Mouse (Mus musculus): ENCODE data around the gene Arhgap1. TPM values are rescaled to one million over a fixed set of nuclear protein-coding genes. Genes with fewer than 3 reads are reported as not detected.
"Not testable (repeated sequence)": the region's sequence is repeated elsewhere in the genome, so short reads cannot be mapped to it uniquely, and the experiment has no call there.

Arhgap1 gene
- 87.2 and 90.6 TPM in 2 replicates for polyA plus RNA-seq (2015; fragmentation: Nextera tagmentation; extraction: Ambion mirVana)

DNA sequence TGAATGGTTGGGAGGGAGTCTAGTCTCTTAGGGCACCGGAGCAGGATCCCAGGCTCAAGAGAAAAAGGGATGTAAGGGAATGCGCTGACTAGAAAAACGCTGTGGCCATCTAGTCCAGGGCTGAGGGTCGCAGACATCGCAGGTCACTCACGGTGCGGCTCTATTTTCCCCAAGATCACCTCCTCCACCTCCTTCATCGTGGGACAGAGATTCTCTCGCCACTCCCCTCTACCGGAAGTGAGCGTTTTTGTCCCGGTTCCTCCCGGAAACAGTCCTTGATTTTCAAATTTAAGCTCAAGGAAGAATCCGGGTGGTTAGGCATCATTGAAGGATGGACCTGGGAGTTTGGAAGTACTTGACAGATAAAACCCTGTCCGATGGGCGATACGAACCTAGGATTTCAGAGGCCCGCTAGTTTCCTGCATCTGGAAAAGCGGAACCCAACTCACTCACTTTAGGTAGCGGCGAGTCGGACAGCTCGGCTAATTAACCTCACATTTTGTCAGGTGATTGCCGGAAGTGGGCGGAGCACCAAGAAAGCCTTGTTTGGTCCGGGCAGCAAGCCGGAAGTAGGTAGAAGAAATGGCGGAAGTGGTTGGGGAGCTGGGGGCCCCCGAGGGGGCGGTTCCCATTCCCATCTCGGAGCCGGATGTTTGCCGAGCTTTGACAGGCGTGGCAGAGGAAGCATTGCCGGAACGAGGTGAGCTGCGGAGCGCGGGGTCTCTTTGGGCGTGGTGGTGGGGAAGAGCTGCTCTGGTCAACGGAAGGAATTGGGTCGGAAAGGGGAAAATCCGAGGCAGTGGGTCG lies at the start of gene Arhgap1, which contains the start of gene Zfp408:
Gene Arhgap1, plus strand, starts transcription at position 308 of the 807 bp plus-strand sequence.
Gene Zfp408, minus strand, starts transcription at position 239 of the 807 bp plus-strand sequence.
- Histone ChIP-seq H3K27ac (replicated peaks) (peak within 1 kb of the TSS; percentile 91), H3K36me3 (peaks cover 55% of the 10 kb centered on the region), H3K9me3 (no peaks in the 10 kb centered on the region), H3K4me1 (replicated peaks) (peaks cover 46% of the 10 kb centered on the region), H3K27me3 (no peaks in the 10 kb centered on the region), H3K9ac (peak within 1 kb of the TSS; percentile 98), H3K4me3 (peak within 1 kb of the TSS; percentile 93), H3K4me2 (peak within 1 kb of the TSS; percentile 100)
- peak; percentile 95 for ATAC-seq (ENCODE audit: low read depth)
- whole genome bisulfite sequencing, result under 1% methylated on average over 44 of the region's 44 CpGs

DNA sequence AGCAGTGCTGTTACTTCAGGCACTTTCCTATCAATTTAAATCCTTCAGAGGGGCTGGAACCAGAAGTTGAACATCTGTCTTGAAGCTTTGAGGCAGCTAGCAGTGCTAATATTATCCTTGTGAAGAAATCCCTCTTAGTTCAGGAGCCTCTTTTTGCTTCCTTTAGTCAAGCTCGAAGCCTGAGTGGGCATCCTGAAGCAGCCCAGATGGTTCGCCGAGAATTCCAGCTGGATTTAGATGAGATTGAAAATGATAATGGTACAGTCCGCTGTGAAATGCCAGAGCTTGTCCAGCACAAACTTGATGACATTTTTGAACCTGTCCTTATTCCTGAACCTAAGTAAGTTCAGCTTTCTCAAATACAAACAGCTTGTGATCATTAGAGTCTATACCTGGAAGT lies 49.2 kb upstream of the Arhgap1 start:
- no peaks in the 10 kb centered on the region for H3K27me3 ChIP-seq
- H3K4me2 ChIP-seq, result no peak overlapping the region
- ATAC-seq (ENCODE audit: low read depth), result no peak
- peaks cover 89% of the 10 kb centered on the region for H3K36me3 ChIP-seq
- 95% methylated on average over 4 of the region's 4 CpGs for WGBS
- no peaks in the 10 kb centered on the region for H3K9me3 ChIP-seq
- no peak overlapping the region for H3K4me3 ChIP-seq
- H3K4me1 ChIP-seq (replicated peaks), result no peaks in the 10 kb centered on the region
- H3K9ac ChIP-seq, result no peak overlapping the region
- no peak overlapping the region for H3K27ac ChIP-seq (replicated peaks)

DNA sequence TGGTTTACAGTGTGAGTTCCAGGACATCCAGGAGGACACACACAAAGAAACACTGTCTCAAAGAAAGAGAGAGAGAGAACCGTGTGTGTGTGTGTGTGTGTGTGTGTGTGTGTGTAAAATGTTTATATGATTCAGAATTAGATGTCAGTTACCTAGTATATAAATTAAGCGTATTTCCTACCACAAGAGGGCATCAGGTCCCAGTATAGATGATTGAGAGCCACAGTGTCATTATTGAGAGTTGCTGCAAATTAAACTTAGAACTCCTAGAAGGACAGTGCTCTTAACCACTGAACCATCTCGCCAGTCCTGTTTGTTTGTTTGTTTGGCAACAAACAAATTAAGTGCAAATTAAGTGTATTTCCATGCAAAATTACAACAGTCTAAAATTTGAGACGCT lies 47.3 kb upstream of the Arhgap1 start:
- Histone ChIP-seq H3K27ac (replicated peaks) (no peak overlapping the region), H3K9ac (no peak overlapping the region), H3K4me1 (replicated peaks) (no peaks in the 10 kb centered on the region), H3K4me2 (no peak overlapping the region), H3K27me3 (no peaks in the 10 kb centered on the region), H3K4me3 (no peak overlapping the region), H3K9me3 (no peaks in the 10 kb centered on the region), H3K36me3 (peaks cover 87% of the 10 kb centered on the region)
- 94% methylated on average over 4 of the region's 4 CpGs for WGBS
- ATAC-seq (ENCODE audit: low read depth), result no peak

DNA sequence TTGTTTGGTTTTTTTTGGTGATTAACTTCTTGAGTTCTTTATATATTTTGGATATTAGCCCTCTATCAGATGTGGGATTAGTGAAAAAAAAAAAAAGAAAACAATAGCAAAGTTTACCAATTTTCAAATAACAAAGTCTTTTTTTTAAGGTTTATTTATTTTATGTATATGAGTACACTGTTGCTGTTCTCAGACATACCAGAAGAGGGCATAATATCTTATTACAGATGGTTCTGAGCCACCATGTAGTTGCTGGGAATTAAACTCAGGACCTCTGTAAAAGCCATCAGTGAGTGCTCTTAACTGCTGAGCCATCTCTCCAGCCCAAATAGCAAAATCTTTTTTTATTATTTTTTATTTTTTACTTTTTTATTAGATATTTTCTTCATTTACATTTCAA lies 40.3 kb upstream of the Arhgap1 start:
- H3K27ac ChIP-seq (replicated peaks); H3K4me2 ChIP-seq; H3K4me3 ChIP-seq; H3K27me3 ChIP-seq; H3K4me1 ChIP-seq (replicated peaks); H3K9ac ChIP-seq; H3K9me3 ChIP-seq; ATAC-seq (ENCODE audit: low read depth): not testable (repeated sequence)
- peaks cover 75% of the 10 kb centered on the region for H3K36me3 ChIP-seq

DNA sequence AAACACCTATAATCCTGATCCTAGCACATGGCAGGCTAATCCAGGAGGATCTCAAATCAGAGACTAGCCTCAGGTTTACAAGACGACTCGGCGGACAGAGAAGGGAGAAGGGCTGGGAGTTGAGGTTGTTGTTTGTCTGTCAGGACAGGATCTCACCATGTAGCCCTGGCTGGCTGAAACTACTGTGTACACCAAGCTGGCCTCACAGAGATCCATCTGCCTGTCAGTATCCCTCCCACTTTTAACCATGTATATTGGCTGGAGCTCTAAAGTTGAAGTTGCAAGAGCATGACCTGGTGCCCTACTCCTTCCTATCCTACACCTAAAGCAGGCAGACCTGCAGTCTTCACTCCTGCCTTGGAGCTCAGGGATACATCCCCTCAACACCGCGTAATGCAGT lies 27.3 kb upstream of the Arhgap1 start:
- Histone ChIP-seq H3K4me2 (no peak overlapping the region), H3K9me3 (no peaks in the 10 kb centered on the region), H3K27ac (replicated peaks) (no peak overlapping the region), H3K4me3 (no peak overlapping the region), H3K36me3 (peaks cover 70% of the 10 kb centered on the region), H3K4me1 (replicated peaks) (no peaks in the 10 kb centered on the region), H3K27me3 (no peaks in the 10 kb centered on the region), H3K9ac (no peak overlapping the region)
- ATAC-seq (ENCODE audit: low read depth), result no peak
- 97% methylated on average over 5 of the region's 5 CpGs for WGBS

DNA sequence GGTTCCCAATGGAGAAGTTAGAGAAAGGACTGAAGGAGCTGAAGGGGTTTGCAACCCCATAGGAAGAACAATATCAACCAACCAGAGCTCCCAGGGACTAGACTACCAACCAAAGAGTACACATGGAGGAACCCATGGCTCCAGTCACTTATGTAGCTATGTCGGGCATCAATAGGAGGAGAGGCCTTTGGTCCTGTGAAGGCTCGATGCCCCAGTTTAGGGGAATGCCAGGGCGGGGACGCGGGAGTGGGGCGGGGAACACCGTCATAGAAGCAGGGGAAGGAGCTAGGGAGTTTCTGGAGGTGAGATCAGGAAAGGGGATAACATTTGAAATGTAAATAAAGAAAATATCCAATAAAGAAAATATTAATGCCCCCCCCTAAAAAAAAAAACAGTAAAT lies 26.3 kb upstream of the Arhgap1 start:
- peaks cover 60% of the 10 kb centered on the region for H3K36me3 ChIP-seq
- not testable (repeated sequence) for H3K9ac ChIP-seq; H3K4me1 ChIP-seq (replicated peaks); H3K27ac ChIP-seq (replicated peaks); H3K4me3 ChIP-seq; H3K4me2 ChIP-seq; H3K27me3 ChIP-seq; H3K9me3 ChIP-seq; ATAC-seq (ENCODE audit: low read depth)
- 96% methylated on average over 7 of the region's 7 CpGs for WGBS

DNA sequence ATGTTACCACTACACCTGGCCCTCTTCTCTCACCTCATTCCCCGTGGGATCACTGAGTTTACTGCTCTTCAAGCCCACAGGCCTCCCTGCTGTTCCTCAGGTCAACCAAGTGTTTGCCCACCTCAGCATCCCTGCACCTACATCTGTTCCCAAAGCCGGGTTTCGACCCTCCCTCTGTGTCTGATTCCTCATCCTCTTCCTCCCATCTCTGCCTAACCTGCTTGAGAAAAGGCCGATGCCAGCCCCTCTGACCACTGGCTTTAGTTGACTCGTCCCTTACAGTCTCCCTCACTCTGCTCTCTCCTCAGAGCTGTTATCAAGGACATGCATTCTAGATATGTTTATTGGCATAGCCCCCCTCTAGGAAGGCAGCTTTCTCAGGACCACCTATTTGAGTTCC lies 22.2 kb upstream of the Arhgap1 start:
- WGBS, result 77% methylated on average over 5 of the region's 5 CpGs
- Histone ChIP-seq H3K9me3 (no peaks in the 10 kb centered on the region), H3K9ac (no peak overlapping the region), H3K27ac (replicated peaks) (no peak overlapping the region), H3K4me2 (no peak overlapping the region), H3K4me3 (no peak overlapping the region), H3K4me1 (replicated peaks) (no peaks in the 10 kb centered on the region), H3K36me3 (peaks cover 20% of the 10 kb centered on the region), H3K27me3 (no peaks in the 10 kb centered on the region)
- no peak for ATAC-seq (ENCODE audit: low read depth)

DNA sequence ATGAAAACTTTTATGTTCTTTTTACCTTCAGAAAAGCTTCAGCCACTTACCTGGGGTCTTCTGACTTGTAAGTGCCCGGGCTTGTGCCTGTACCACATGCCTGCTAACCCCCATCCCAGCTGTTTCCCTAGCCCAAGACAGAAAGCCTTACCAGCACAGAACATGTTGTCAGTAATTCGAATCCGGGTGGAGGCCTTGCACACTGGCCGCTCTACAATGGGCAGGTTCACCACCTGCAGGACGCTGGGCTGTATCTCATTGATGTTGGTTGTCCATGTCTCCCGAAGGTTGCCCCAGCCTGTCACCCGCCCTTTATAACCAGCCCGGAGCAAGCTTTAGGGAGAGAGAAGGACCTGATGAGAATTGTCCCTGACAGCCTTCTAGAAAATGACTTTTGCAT lies 21.5 kb upstream of the Arhgap1 start:
- H3K27ac ChIP-seq (replicated peaks), result no peak overlapping the region
- no peak overlapping the region for H3K9ac ChIP-seq
- no peaks in the 10 kb centered on the region for H3K4me1 ChIP-seq (replicated peaks)
- H3K27me3 ChIP-seq, result no peaks in the 10 kb centered on the region
- 92% methylated on average over 8 of the region's 8 CpGs for WGBS
- H3K9me3 ChIP-seq, result no peaks in the 10 kb centered on the region
- no peak for ATAC-seq (ENCODE audit: low read depth)
- no peak overlapping the region for H3K4me2 ChIP-seq
- H3K36me3 ChIP-seq, result peaks cover 13% of the 10 kb centered on the region
- no peak overlapping the region for H3K4me3 ChIP-seq

DNA sequence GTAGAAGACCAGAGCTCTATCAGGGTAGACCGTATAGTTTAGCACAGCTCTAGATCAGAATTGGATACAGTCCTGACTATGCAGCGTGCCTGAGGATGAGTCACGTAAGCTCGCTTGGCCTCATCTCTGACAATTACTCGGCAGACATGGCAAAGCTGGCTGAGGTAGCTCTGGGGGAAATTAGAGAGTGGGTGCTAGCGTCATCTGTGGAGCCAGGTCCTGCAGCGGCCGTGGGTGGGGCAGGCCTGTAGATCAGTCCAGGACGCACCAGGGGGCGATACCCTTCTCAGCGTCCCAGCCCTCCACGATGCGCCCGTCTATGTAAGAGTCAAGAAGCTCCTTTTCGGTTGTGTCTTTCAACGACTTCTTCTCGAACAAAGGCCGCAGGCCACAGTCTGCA lies 20.0 kb upstream of the Arhgap1 start:
- ATAC-seq (ENCODE audit: low read depth), result no peak
- Histone ChIP-seq H3K4me2 (no peak overlapping the region), H3K27ac (replicated peaks) (no peak overlapping the region), H3K9me3 (no peaks in the 10 kb centered on the region), H3K9ac (no peak overlapping the region), H3K4me1 (replicated peaks) (no peaks in the 10 kb centered on the region), H3K27me3 (no peaks in the 10 kb centered on the region), H3K4me3 (no peak overlapping the region), H3K36me3 (no peaks in the 10 kb centered on the region)
- whole genome bisulfite sequencing, result 89% methylated on average over 18 of the region's 18 CpGs

DNA sequence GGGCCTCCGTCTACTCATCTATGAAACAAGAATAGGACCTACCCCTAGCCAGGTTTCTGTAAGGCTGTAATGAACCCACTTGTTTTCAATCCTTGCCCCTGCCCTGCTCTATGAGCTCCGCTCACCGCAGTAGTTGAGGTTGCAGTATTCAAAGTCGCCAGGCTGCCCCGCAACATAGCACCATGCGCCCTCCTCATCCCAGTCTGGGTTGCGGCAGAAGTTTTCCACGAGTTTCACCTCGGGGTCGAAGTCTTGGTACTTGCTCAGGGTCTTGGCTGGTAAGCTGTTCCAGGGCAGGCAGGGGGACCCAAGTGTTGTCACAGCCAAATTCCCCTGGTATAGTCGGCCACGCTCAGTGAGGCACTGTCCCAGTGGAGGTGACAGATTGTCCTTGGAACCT lies 19.3 kb upstream of the Arhgap1 start:
- Histone ChIP-seq H3K27me3 (no peaks in the 10 kb centered on the region), H3K4me1 (replicated peaks) (no peaks in the 10 kb centered on the region), H3K36me3 (no peaks in the 10 kb centered on the region), H3K4me3 (no peak overlapping the region), H3K9me3 (no peaks in the 10 kb centered on the region), H3K27ac (replicated peaks) (no peak overlapping the region), H3K9ac (no peak overlapping the region), H3K4me2 (no peak overlapping the region)
- 94% methylated on average over 12 of the region's 12 CpGs for WGBS
- no peak for ATAC-seq (ENCODE audit: low read depth)

DNA sequence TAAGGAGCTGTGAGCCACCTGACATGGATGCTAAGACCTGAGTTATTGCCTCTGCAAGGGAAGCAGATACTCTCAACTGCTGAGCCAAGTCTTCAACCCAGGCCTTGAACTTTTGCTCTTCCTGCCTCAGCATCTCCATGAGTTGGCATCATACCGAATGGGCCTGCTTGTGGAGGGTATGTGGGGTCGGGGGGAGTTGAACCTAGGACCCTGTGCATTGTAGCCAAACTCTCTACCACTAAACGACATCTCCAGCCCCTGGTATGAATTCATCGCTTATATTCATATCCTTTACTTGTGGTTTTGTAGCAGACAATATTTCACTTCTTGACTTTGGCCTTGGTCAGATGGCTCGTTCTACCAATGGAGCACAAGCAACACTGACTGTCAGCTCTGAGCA lies 17.8 kb upstream of the Arhgap1 start:
- no peak overlapping the region for H3K27ac ChIP-seq (replicated peaks)
- no peak overlapping the region for H3K4me2 ChIP-seq
- H3K4me3 ChIP-seq, result no peak overlapping the region
- H3K9me3 ChIP-seq, result no peaks in the 10 kb centered on the region
- WGBS, result 90% methylated on average over 5 of the region's 5 CpGs
- no peak for ATAC-seq (ENCODE audit: low read depth)
- no peak overlapping the region for H3K9ac ChIP-seq
- no peaks in the 10 kb centered on the region for H3K4me1 ChIP-seq (replicated peaks)
- no peaks in the 10 kb centered on the region for H3K27me3 ChIP-seq
- H3K36me3 ChIP-seq, result no peaks in the 10 kb centered on the region

DNA sequence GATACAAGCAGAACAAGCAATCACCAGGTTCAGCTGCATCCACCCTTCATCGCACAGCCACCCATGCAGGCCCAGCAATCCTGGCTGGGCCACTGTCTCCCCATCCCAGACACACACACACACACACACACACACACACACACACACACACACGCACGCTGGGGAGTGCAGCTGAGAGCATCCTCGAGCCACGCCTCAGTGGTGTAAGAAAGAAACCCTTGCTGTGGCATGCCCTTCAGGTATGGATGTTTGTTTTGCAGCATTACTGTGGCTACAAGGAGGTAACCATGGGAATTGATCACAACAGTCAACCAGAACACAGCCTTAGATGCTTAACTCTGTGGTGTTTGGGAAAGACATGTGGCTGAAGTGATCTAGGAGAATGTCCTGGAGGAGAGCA lies 17.3 kb upstream of the Arhgap1 start:
- Histone ChIP-seq H3K27me3 (no peaks in the 10 kb centered on the region), H3K9ac (no peak overlapping the region), H3K27ac (replicated peaks) (no peak overlapping the region), H3K4me3 (no peak overlapping the region), H3K36me3 (no peaks in the 10 kb centered on the region), H3K9me3 (no peaks in the 10 kb centered on the region), H3K4me1 (replicated peaks) (no peaks in the 10 kb centered on the region), H3K4me2 (no peak overlapping the region)
- ATAC-seq (ENCODE audit: low read depth), result no peak
- WGBS, result 80% methylated on average over 5 of the region's 5 CpGs

Data from neural tube, embryonic 13.5 days (tissue).